Mouse (Mus musculus) heart, postnatal 10 days (tissue): Measurements from ENCODE around the gene Eif4g3. TPM values are rescaled to one million over a fixed set of nuclear protein-coding genes. Genes with fewer than 3 reads are reported as not detected.

Source experiments
- DNase-seq, 2 experiments: peaks; one replicate each; pipeline ENCODE4 v3.0.0; 2021
- intact Hi-C: fragments of 180-260 bp; cut with DNase I; formaldehyde crosslinking; loops from one replicate; pipeline ENCODE4 v1.15.1; 2025
- total RNA-seq, 2 experiments: library from RNA; stranded (reverse); gene quantifications; 2 replicates each; pipeline ENCODE4 v1.2.3; 2021

Eif4g3 gene
- total RNA-seq, 2 experiments from 2014 or later: 59.1 to 60.6 TPM

DNA sequence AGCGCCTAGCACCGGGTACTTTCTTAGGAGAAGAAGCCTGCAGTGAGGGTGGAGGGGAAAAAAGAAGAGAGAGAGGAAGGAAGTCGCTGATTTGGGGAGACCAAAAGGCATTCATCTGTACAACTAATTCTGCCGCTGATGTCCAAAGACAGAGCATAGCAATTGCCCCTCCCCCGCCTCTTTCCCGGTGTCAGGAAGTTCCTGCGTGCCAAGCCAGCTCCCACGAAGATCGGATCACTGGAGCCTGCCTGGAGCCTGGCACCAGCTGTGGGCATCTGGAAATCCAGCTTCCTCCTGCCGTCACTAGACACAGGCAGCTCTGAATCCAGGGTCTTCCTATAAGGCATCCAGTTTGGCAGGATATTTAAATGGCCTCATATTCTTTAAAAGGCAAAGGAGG lies 8.6 kb upstream of the Eif4g3 start:
- DNase-seq: peak; percentile 43 to 55
- intact Hi-C loops: no loop called here

DNA sequence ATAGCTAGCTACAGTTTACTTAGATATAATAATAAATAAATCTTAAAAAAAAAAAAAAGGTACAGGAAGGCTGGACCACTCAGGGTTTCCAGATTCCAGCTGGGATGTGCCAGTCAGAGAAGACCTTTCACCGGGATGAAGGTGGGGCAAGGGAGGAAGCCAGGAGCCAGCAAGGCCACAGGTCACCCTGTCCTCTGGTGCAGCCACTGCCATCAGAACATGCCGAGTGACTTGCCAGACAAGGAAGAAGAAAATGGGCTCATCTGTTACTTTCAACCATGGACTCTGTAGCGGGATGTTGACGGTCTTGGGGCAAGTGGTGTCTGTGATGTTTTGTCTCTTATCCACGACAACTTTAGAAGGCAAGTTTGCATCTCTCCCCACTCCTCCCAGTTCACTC lies 8.1 kb upstream of the Eif4g3 start:
- DNase-seq: no peak
- intact Hi-C loops: no loop called here

DNA sequence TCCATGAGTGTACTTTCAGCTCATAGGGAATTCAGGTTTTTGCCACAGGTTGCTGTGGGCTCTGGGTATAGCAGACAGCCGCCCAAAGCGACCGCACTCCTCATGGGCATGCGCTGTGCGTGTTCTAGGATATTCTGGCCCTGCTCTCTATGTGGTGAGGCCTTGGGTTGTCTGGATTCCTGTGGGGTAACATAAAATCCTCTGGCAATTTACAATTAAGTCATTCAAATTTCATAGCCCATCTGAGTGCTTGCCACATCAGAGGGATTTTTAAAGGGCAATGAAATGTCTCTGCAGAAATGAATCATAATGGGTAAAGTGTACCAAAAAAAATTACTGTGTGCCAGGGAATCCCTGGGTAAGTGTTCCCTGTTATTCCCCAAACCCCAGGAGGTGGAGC lies 3.4 kb upstream of the Eif4g3 start:
- intact Hi-C loops: no loop called here
- DNase-seq: no peak

DNA sequence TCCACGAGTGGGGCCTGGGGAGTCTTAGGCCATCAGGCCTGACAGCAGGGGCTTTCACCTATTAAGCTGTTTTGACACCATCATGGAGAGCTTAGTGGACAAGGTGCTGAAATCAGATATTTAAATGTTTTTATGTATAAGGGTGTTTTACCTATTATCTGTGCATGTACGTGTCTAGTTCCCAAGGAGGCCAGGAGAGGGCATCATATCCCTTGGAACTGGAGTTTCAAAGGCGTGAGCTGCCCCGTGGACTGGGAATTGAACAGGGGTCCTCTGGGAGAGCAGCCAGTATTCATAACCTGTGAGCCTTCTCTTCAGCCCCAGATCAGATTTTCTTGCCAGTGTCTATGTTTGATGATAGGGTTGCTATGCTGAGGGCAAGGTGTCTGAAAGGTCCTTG lies 2.4 kb upstream of the Eif4g3 start:
- no peak for DNase-seq
- intact Hi-C loops: no loop called here

DNA sequence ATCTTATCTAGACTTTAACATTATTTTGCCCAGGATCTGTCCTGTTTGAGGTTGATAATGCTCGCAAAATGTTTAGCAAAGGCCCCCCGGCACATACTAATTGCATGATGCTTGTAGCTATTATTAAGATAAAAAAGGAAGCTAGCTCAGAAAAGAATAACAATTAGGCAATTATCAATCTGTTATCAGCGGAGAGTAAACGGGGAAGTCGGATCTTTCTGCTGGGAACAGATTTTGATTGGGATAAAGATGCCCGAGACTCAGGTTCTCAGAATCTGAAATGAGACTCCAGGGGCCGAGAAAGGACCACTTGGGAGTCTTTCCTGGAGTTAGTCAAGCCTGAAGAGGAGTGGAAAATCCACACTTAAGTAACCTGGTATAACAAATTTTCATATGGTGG lies 1.6 kb upstream of the Eif4g3 start:
- intact Hi-C loops: no loop called here
- DNase-seq: no peak

DNA sequence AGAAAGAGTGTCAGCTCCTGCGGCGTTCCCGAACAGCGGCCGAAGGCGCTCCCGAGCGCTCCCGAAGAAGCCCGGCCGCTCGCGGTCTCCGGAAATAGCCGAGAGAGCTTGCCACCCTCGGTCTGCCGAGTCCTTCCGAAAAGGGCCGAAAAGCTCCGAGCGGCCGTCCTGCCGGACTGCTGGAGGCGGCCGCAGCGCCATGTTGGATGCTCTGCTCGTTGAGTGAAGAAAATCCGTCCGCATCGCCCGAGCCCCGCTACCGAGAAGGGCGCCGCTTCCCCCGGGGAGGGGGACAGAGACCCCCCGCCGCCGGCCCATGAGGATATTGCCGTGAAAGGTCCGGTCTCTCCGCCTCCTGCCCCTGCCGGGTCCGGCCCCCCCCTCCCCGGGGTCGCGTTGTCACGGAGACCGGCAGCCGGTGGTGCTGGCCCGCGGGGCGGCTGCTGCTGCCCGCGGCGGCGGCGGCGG lies 503 bp downstream of the Eif4g3 start:
- peak; percentile 100 for DNase-seq
- intact Hi-C loops: no loop called here

DNA sequence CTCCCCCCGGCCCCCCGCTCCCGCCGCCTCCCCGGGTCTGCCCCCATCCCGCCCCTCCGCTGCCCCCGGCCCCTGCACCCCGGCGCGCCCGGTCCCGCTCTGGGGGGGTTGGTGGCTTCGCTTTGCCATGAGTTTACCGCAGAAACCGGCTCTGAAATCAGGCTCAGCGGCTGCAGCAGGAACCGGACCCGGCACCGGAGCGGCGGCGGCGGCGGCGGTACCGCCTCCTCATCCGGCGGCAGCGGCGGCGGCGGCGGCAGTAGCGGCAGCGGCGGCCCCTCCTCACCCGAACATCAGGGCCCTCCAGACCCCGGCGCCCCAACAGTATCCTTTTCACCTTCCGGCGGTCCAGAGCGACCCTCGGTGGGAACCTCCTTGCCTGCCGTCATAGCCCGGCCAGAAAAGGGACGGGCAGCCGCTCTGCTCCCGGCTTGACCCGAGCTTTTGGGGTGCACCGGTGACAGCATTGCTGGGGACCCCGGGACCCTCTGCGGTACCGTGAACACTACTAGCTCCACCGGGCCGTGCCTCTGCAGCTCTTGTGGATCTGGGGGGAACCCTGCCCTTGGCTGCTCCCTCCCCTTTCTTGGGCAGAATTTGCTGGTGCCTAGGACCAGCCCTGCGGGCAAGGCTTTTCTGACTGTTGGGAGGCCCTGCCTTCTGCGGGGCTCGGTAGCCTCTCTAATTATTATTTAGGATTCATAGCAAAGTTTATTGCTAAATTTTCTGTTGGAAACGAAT lies 1.2 kb downstream of the Eif4g3 start:
- DNase-seq: peak; percentile 61 to 63
- intact Hi-C loops: no loop called here

DNA sequence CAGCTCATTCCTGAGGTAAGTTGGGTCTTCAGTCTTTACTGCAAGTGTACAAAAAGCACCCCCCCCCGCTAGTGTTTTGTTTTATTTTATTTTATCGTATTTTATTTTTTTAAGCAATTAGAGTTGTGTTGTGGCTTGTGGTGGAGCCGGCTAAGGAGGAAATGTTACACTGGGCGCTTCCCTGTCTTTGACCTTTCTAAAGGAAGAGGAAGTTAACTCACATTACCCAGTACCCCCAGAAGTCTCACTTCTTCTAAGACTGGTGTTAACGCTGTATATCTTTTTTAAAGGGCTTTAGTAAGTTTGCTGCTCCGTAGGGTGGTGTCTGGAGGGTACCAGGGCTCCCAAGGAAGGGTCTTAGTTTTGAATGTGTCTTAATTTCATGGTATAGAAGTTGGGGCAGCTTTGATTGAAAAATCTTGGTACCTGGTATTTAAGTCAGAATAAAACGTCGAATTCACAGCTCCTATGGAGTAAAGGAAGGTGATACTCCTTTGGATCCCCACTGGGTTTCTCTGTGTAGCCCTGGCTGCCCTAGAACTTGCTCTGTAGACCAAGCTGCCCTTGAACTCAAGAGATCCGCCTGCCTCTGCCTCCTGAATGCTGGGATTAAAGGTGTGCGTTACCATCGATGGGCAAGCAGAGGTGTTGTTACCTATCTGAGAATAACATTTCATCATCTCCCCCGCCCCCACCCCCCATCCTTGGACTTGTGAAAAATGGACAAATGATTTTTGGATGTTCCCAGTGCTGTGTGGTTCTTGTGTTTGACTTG lies 1.9 kb downstream of the Eif4g3 start:
- intact Hi-C loops: no loop called here
- peak in 1 of 2 experiments; percentile 23 for DNase-seq

DNA sequence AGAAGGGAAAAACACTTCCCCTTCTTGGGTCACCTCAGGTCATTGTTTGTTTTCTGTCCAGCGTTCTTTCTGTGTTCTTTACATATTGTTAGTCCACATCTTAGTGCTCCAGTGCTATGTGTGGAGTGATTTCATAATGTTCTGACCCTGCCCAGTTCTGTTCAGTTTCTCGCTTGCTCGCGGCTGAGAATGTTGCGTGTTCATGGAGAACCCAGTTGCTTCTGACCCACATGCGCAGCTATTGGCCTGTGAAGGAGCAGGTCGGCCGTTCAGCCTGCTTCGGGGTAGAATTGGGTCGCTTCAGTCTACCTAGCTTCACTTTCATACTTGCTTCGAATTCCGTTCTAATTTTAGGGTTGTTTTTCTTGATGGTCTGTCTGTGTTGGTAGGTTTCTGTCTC lies 2.6 kb downstream of the Eif4g3 start:
- intact Hi-C loops: no loop called here
- DNase-seq: peak; percentile 32 to 38

DNA sequence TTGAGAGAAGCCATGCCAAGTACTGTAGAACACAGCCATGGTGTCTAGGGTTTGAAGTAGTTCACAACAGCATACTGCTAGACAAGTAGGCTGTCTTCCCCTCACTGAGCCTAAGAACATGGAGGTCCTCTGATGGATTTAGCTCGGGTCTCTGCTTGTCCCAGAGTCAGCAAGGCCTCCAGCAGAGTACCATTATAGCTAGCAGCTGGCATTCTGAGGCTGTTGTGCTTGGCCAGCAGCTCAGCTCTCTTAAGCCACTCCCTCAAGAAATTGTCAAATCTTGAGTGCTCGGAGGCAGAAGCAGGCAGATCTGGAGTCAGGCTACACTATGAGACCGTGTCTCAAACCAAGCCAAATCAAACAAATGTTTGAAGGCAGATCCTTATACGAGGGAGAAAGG lies 5.4 kb downstream of the Eif4g3 start:
- intact Hi-C loops: no loop called here

DNA sequence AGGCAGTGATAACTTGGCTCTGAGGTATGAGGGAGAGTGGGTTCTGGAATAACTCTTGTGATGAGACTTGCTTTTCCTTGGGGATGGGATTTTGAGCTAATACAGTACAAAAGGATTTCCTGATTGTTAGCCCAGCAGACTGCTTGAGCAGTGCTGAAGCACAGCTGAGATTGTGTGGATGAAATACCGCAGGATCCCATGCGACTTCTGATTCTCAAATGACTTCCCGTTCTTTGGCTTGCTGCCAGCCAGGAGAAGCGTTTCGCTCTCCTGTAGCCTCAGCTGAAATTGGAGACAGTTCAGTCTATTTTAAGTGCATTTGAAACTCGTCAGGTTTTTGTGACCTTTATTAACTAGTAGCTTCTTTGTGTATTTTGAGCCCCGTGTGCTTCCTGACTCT lies 7.9 kb downstream of the Eif4g3 start:
- intact Hi-C loops: no loop called here
- peak; percentile 66 to 68 for DNase-seq

More for the DNA sequence above, 5.4 kb downstream of the Eif4g3 start:
- DNase-seq: no peak

DNA sequence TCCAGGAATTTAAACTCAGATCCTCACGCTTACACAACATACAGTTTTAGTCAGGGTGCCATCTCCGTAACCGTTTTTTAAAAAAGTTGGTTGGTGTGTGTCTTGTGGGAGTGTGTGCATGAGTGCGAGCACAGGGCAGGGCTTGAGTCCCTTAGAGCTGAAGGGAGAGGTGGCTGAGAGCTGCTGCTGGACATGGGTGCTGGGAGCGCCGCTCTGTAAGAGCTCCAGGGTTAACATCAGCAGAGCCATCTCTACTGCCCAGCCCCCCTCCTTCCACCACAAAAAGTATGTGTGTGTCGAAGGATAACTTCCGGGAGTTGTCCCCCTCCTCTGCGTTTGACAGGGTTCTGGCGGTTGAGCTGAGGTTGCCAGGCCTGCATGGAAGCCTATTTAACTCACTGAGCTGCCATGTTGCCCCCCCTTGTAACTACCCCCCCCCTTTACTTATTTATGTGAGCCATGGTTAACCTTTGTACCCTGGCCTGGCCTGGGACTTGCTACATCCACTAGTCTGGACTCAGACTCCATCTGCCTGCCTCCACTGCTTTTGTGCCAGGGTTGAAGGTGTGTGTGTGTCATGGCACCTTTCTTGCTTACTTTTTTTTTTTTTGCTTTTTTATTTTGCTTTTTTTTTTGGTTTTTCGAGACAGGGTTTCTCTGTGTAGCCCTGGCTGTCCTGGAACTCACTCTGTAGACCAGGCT lies 11.2 kb downstream of the Eif4g3 start:
- no peak for DNase-seq
- intact Hi-C loops: no loop called here

DNA sequence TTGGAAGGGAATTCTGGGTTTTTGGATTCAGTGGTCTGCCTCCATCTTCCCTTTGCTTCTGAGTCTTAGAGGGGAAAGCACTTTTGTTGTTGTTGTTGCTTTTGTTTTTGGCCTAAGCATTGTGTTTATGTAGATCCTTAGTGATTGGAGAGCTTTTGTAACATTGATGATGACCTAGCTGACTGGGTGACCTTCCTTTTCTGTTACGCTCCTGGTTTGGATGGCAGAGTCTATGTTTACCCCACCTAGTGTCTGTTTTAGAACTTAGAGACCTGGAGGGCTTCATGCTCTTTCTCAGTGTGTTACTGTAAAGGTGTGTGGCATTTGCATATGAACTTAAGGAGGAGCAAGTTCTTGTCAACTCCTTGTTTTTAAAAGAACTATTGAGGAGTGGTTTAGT lies 13.0 kb downstream of the Eif4g3 start:
- intact Hi-C loops: no loop called here
- DNase-seq: no peak

DNA sequence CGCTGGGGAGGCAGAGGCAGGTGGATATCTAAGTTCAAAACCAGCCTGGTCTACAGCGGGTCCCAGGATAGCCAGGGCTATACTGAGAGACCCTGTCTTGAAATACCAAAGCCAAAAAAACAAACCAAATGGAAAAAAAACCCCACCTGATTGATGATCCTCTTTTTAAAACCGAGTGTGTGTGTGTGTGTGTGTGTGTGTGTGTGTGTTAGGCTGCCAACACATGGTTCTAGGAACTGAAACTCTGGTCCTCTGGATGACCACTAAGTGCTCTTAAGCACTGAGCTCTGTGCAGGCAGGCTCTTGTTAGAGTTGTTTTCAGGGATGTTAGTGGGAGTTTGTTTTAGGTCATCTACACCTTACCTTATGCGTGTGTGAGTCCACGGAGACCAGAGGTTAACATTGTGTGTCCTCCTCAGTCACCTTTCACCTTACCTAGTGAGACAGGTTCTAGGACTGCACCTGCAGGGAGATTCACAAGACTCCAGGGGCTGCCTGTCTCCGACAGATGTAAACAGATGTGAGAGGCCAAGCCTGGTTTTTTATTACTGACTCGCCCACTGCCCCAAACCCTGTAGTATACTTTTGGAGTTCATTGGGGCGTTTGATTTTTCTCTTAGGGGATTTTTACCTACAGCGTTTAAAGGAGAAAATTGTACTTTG lies 14.3 kb downstream of the Eif4g3 start:
- intact Hi-C loops: no loop called here
- no peak for DNase-seq

DNA sequence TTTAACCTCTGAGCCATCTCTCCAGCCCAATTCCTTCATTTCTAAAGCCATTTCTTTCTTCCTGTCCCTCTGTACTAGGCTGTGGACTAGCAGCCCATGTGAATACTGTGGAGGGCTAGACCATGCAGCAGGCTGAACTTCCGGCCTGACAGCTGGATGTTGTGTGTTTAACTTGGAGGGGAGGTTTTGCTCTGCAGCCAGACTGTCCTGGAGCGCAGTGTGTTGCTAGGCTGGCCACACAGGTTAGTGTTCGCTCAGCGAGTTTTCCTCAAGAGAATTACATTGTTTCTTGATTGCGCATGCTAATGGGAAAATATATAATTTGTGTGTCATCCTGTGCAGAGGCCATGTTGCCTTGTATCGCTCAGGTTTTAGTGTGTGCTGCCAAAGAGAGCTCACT lies 15.8 kb downstream of the Eif4g3 start:
- DNase-seq: peak; percentile 39 to 41
- intact Hi-C loops: no loop called here

DNA sequence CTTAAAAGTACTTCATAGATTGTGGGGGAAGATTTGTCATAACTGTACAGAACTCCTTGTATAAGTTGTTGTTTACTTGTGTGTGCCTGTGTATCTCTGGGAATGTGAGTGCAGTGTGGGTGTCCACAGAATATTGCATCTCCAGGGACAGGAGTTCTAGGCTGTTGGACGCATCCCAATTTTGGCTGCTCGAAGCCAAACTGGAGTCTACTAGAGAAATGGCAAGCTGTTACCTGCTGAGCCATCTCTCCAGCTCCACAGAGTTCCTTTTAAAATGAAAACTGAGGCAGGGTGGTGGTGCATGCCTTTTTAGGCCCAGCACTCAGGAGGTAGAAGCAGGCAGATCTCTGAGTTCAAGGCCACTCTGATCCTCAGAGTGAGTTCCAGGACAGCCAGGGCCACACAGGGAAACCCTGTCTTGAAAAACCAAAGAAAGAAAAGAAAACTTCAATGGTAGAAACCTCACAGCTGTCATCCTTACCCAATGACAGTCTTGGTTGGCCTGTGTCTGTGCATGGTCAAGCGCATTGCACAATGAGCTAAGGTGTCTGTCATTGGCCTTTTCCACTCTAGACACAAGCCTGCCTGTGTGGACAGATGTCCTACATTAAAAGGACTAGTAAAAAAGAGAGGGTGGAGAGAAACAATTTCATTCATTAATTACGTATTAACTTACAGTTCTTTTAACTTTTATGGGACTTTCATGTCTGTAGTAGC lies 17.1 kb downstream of the Eif4g3 start:
- intact Hi-C loops: no loop called here
- no peak for DNase-seq

DNA sequence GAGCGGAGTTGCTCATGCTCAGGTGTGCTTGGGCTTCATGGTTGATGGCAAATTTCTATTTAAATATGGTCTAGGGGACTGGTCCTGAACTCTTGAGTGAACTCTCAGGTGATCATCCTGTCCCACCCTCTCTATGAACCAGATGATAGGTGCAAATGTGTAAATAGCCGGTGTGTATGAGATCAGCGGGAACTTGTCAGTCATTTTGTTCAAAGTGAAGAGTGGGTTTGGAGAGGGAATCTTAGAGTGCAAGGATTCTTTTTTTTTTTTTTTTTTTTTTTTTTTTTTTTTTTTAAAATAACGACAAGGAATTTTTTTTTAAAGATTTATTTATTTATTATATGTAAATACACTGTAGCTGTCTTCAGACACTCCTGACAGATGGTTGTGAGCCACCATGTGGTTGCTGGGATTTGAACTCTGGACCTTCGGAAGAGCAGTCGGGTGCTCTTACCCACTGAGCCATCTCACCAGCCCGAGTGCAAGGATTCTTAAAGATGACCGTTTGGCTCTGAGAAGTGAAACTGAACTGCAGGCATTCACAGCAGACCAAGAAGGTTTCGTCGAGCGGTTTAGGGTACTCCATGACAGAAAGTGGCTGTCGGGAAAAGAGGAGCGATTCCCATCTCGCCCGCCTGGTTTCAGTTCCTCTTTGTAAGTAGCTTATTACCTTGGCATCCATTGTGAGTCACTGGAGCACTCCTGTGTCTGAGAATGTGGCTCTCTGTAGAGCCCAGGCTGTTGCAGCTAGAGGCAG lies 21.1 kb downstream of the Eif4g3 start:
- no peak for DNase-seq
- intact Hi-C loops: no loop called here

DNA sequence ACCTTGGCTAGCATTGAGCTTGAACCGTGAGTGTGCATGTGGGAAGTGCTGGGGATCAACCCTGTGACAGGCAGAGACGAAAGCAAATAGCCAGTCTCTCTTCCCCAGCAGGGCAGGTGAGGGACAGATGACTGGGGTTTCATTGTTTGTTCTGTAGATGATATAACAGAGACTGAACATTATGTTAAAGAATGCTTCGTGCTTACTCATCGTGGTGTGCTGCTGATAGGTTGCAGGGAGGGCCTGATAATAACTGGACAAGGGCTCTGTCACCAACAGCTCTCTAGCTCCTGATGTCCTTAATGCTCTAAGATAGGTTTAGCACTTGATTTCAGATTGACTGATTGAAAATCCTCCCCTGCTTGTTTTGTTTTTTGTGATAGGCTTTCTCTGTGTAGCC lies 23.1 kb downstream of the Eif4g3 start:
- no peak for DNase-seq
- intact Hi-C loops: no loop called here

DNA sequence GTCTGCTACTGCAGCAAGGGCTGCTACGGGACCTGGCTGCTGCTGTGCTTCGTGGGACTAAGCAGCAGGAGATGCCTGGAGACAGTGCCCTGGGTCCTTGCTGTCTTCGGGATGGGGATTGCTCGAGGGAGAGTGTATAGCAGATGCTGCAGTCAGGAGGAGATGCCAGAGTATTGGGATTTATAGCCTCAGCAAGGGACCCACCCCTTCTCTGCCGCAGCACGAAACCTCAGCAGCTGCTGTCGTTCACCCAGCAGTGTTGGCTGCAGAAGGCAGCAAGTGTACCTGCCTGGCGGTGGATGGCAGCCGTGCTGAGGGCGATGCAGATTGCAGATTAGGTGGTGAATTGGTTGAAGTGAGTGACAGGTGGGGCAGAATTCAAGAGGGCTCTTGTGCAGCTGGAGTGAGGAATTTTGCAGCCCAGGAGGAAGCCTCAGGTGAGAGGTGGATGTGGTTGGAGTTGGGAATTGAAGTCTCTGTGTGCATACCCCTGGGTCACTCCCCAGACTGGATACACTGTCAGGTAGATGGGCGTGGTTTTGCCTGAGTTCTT lies 24.3 kb downstream of the Eif4g3 start:
- DNase-seq: no peak
- intact Hi-C loops: no loop called here
